Mouse (Mus musculus) embryonic facial prominence, embryonic 14.5 days (tissue): ENCODE data around the gene Gm21860. TPM values are rescaled to one million over a fixed set of nuclear protein-coding genes. Genes with fewer than 3 reads are reported as not detected.
"Not testable (repeated sequence)": the region's sequence is repeated elsewhere in the genome, so short reads cannot be mapped to it uniquely, and the experiment has no call there.

ENCODE experiments used
- ATAC-seq: fragments of 200-750 bp; cut with Nextera tagmentation; 2 replicates; pipeline ENCODE4 v1.8.0; 2017; ENCODE audit warnings: low read depth, moderate number of reproducible peaks, moderate TSS enrichment
- DNase-seq: peaks from one replicate; pipeline ENCODE4 v3.0.0-alpha.2; 2015; ENCODE audit warnings: low spot score
- H3K27ac ChIP-seq: fragments of 300-500 bp; sonication (generic); replicated peaks from 2 replicates; pipeline ENCODE4 v1.5.1; 2014; ENCODE audit warnings: low read depth, mild to moderate bottlenecking, low read length, moderate library complexity
- H3K27me3 ChIP-seq: fragments of 300-500 bp; sonication (generic); replicated peaks from 2 replicates; pipeline ENCODE4 v1.6.1; 2014; ENCODE audit warnings: low read length; ENCODE audit not compliant: control insufficient read depth, insufficient read depth
- H3K36me3 ChIP-seq: fragments of 300-500 bp; sonication (generic); 2 replicates; pipeline ENCODE4 v1.6.1; 2014; ENCODE audit warnings: low read length, mixed read lengths; ENCODE audit not compliant: control insufficient read depth, insufficient read depth
- H3K4me1 ChIP-seq: fragments of 300-500 bp; sonication (generic); 2 replicates; pipeline ENCODE4 v1.6.1; 2014; ENCODE audit warnings: antibody characterized with exemption, low read length; ENCODE audit not compliant: control insufficient read depth, insufficient read depth
- H3K4me2 ChIP-seq: fragments of 300-500 bp; sonication (generic); 2 replicates; pipeline ENCODE4 v1.6.1; 2014; ENCODE audit warnings: low read depth, mild to moderate bottlenecking, low read length, moderate library complexity, mixed read lengths
- H3K4me3 ChIP-seq: fragments of 300-500 bp; sonication (generic); 2 replicates; pipeline ENCODE4 v1.5.1; 2014; ENCODE audit warnings: low read depth, mild to moderate bottlenecking, low read length
- H3K9ac ChIP-seq: fragments of 300-500 bp; sonication (generic); 2 replicates; pipeline ENCODE4 v1.6.1; 2014; ENCODE audit warnings: low read depth, mild to moderate bottlenecking, low read length, moderate library complexity, mixed read lengths
- H3K9me3 ChIP-seq: fragments of 300-500 bp; sonication (generic); 2 replicates; pipeline ENCODE4 v1.6.1; 2016; ENCODE audit warnings: low read length; ENCODE audit not compliant: control insufficient read depth
- WGBS: fragments of 180-500 bp; shearing (Covaris S2); extraction: QIAGEN DNeasy Blood & Tissue Kit; methylation state at CpG from one replicate; pipeline ENCODE4 v1.1.7; 2014; 5-methylcytosine and 5-hydroxymethylcytosine counted together
- polyA plus RNA-seq: library from polyadenylated mRNA; unstranded; fragments of >200 nt; fragmentation: Nextera tagmentation; extraction: Ambion mirVana; gene quantifications from 2 replicates; pipeline ENCODE4 v1.2.1, GENCODE M21; 2014

Gm21860 gene
- polyA plus RNA-seq, 1 experiment from 2014 or later, result not detected

DNA sequence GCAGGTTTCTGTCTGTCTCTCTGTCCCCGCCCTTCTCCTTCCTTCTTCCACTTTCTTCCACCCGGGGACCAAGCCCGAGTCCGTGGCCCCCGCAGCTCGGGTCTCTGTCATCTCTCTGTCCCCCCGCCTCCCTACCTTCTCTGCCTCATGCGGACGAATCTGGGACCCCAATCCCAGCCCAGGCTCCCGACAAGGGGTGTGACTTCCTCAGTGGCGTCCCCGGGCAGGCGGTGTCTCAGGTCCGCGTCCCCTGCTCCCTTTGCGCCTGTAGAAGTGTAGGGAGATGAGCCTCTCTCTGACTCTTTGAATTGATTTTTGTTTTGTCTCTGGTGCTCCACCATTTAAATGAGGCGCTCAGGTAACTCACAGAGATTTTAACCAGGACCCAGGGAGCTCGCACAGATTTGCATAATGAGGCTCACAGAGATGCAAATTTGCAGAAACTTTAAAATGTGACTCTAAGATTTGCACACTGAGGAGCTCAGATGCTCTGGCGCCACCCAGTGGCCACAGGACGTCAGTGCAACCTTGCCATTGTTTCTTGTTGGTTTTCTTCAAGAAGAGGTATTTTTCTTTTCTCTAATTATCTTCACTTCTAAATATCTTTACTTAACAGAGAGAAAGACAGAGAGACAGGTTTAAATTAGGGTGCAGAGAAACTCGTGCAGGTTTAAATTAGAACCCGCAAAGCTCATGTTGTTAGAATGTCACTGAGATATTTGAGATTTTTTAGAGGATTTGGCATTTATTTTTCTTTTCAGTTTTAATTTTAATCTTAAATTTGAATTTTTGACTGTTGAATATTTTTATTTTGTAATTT lies 35.8 kb downstream of the Gm21860 start:
- not testable (repeated sequence) for H3K9me3 ChIP-seq, H3K27ac ChIP-seq, H3K4me3 ChIP-seq, H3K4me2 ChIP-seq, DNase-seq, H3K4me1 ChIP-seq, H3K27me3 ChIP-seq, H3K36me3 ChIP-seq, H3K9ac ChIP-seq
- ATAC-seq, result peak; percentile 94
- WGBS, result 63% methylated on average over 14 of the region's 22 CpGs

DNA sequence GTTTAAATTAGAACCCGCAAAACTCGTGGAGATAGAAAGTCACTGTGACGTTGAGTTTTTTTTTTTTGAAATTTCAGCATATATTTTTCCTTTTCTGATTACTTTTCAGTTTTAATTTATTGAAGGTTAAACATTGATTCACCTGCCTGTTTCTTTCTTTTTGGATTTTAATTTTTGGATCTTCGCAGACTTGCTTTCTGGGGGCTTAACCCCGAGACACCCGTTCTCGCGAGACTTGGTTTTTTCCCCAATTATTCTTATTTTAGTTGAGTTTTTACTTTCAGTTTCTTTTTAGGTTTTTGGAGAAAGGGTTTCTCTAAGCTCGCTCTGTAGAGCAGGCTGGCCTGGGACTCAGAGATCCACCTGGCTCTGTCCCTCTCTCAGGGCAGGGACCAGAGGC lies 36.6 kb downstream of the Gm21860 start:
- 86% methylated on average over 9 of the region's 9 CpGs for WGBS

GRCm38 (mm10) chrY:90717496-90717895 lies 37.1 kb downstream of the Gm21860 start:
- H3K27me3 ChIP-seq, H3K9me3 ChIP-seq, H3K9ac ChIP-seq, H3K36me3 ChIP-seq, H3K4me2 ChIP-seq, H3K4me1 ChIP-seq, DNase-seq, H3K27ac ChIP-seq, H3K4me3 ChIP-seq, ATAC-seq: not testable (repeated sequence)
- 69% methylated on average over 7 of the region's 7 CpGs for WGBS

More for the DNA sequence above, 36.6 kb downstream of the Gm21860 start:
- DNase-seq, H3K4me1 ChIP-seq, H3K27ac ChIP-seq, H3K9ac ChIP-seq, H3K27me3 ChIP-seq, H3K9me3 ChIP-seq, ATAC-seq, H3K36me3 ChIP-seq, H3K4me2 ChIP-seq, H3K4me3 ChIP-seq: not testable (repeated sequence)

Other genes starting within 250 kb of the Gm21860 start
- not detected in 2 replicates for gene Gm47283, start 29.9 kb upstream of the Gm21860 start, polyA plus RNA-seq
- gene Gm21748, start 84.4 kb upstream of the Gm21860 start, polyA plus RNA-seq, result not detected in 2 replicates